Mouse (Mus musculus): Measurements from ENCODE around the gene Dtd2. TPM values are rescaled to one million over a fixed set of nuclear protein-coding genes. Genes with fewer than 3 reads are reported as not detected.

Dtd2 gene
- polyA plus RNA-seq, 1 experiment from 2014 or later: 14.2 TPM

- H3K4me3 ChIP-seq: no peak overlapping the region
- ATAC-seq (replicated peaks; ENCODE audit: insufficient number of reproducible peaks, insufficient read depth, low FRiP score, low read depth): no peak
- no peaks in the 10 kb centered on the region; the same call in 1 of the 2 replicates for H3K36me3 ChIP-seq
- H3K4me1 ChIP-seq (replicated peaks): peaks cover 10% of the 10 kb centered on the region; the same call in 1 of the 2 replicates
- no peaks in the 10 kb centered on the region for H3K9me3 ChIP-seq (replicated peaks)
- WGBS: 87% methylated on average over 3 of the region's 3 CpGs
- no peaks in the 10 kb centered on the region for H3K27me3 ChIP-seq
- H3K27ac ChIP-seq: no peak overlapping the region
- no peak overlapping the region for H3K9ac ChIP-seq
- H3K4me2 ChIP-seq: no peak overlapping the region
These were observed 21.0 kb downstream of the Dtd2 start for GRCm38 (mm10) chr12:51985163-51985748.

- Histone ChIP-seq H3K4me2 (no peak overlapping the region), H3K27me3 (no peaks in the 10 kb centered on the region), H3K9me3 (replicated peaks) (no peaks in the 10 kb centered on the region), H3K4me1 (replicated peaks) (peaks cover 10% of the 10 kb centered on the region; the same call in 1 of the 2 replicates), H3K36me3 (no peaks in the 10 kb centered on the region; the same call in 1 of the 2 replicates), H3K27ac (no peak overlapping the region), H3K9ac (no peak overlapping the region), H3K4me3 (no peak overlapping the region)
- no peak for ATAC-seq (replicated peaks; ENCODE audit: insufficient number of reproducible peaks, insufficient read depth, low FRiP score, low read depth)
- WGBS: 96% methylated on average over 1 of the region's 1 CpGs
These were observed 22.7 kb downstream of the Dtd2 start for GRCm38 (mm10) chr12:51983625-51984024.

GRCm38 (mm10) chr12:51976531-51976930 is 29.8 kb downstream of the Dtd2 start:
- 62% methylated on average over 9 of the region's 9 CpGs for WGBS
- H3K9me3 ChIP-seq (replicated peaks): no peaks in the 10 kb centered on the region
- no peak overlapping the region for H3K4me3 ChIP-seq
- no peak overlapping the region for H3K4me2 ChIP-seq
- no peaks in the 10 kb centered on the region for H3K27me3 ChIP-seq
- no peak overlapping the region for H3K9ac ChIP-seq
- no peak overlapping the region for H3K27ac ChIP-seq
- no peak for ATAC-seq (replicated peaks; ENCODE audit: insufficient number of reproducible peaks, insufficient read depth, low FRiP score, low read depth)
- H3K36me3 ChIP-seq: no peaks in the 10 kb centered on the region
- H3K4me1 ChIP-seq (replicated peaks): no peaks in the 10 kb centered on the region

- H3K4me1 ChIP-seq (replicated peaks): peaks cover 7% of the 10 kb centered on the region
- whole genome bisulfite sequencing: 96% methylated on average over 1 of the region's 1 CpGs
- H3K27me3 ChIP-seq: no peaks in the 10 kb centered on the region
These were observed 31.9 kb downstream of the Dtd2 start for GRCm38 (mm10) chr12:51974381-51974780.

GRCm38 (mm10) chr12:51972269-51973065 is 33.8 kb downstream of the Dtd2 start:
- Histone ChIP-seq H3K4me1 (replicated peaks) (peaks cover 12% of the 10 kb centered on the region), H3K27ac (no peak overlapping the region), H3K27me3 (no peaks in the 10 kb centered on the region), H3K4me2 (no peak overlapping the region), H3K36me3 (no peaks in the 10 kb centered on the region), H3K9ac (no peak overlapping the region), H3K4me3 (no peak overlapping the region), H3K9me3 (replicated peaks) (no peaks in the 10 kb centered on the region)
- no peak for ATAC-seq (replicated peaks; ENCODE audit: insufficient number of reproducible peaks, insufficient read depth, low FRiP score, low read depth)
- 84% methylated on average over 5 of the region's 5 CpGs for WGBS

More at GRCm38 (mm10) chr12:51974381-51974780, 31.9 kb downstream of the Dtd2 start:
- Histone ChIP-seq H3K4me3 (no peak overlapping the region), H3K9me3 (replicated peaks) (no peaks in the 10 kb centered on the region), H3K27ac (no peak overlapping the region), H3K36me3 (no peaks in the 10 kb centered on the region), H3K9ac (no peak overlapping the region), H3K4me2 (no peak overlapping the region)
- ATAC-seq (replicated peaks; ENCODE audit: insufficient number of reproducible peaks, insufficient read depth, low FRiP score, low read depth): no peak

- ATAC-seq (replicated peaks; ENCODE audit: insufficient number of reproducible peaks, insufficient read depth, low FRiP score, low read depth): peak; percentile 98
- Histone ChIP-seq H3K9me3 (replicated peaks) (no peaks in the 10 kb centered on the region), H3K4me3 (peak within 1 kb of the TSS; percentile 91)
These were observed 35.1 kb downstream of the Dtd2 start, which contains the start of gene Heatr5a for GRCm38 (mm10) chr12:51971070-51971664. Gene Heatr5a (minus strand): TSS chr12:51971321.

GRCm38 (mm10) chr12:51970352-51971069 is 35.8 kb downstream of the Dtd2 start:
- peak overlapping the region; percentile 91 for H3K4me3 ChIP-seq
- peak overlapping the region; percentile 93 for H3K27ac ChIP-seq
- ATAC-seq (replicated peaks; ENCODE audit: insufficient number of reproducible peaks, insufficient read depth, low FRiP score, low read depth): peak; percentile 56
- no peaks in the 10 kb centered on the region for H3K9me3 ChIP-seq (replicated peaks)
- H3K36me3 ChIP-seq: no peaks in the 10 kb centered on the region
- peaks cover 12% of the 10 kb centered on the region for H3K4me1 ChIP-seq (replicated peaks)
- H3K27me3 ChIP-seq: no peaks in the 10 kb centered on the region
- WGBS: 1% methylated on average over 35 of the region's 35 CpGs
- H3K9ac ChIP-seq: peak overlapping the region; percentile 90
- peak overlapping the region; percentile 62 for H3K4me2 ChIP-seq

More at GRCm38 (mm10) chr12:51971070-51971664, 35.1 kb downstream of the Dtd2 start, which contains the start of gene Heatr5a:
- Histone ChIP-seq H3K4me1 (replicated peaks) (peaks cover 12% of the 10 kb centered on the region), H3K36me3 (no peaks in the 10 kb centered on the region), H3K4me2 (peak within 1 kb of the TSS; percentile 62), H3K27me3 (no peaks in the 10 kb centered on the region), H3K9ac (peak within 1 kb of the TSS; percentile 90), H3K27ac (peak within 1 kb of the TSS; percentile 93)
- WGBS: under 1% methylated on average over 45 of the region's 53 CpGs

GRCm38 (mm10) chr12:51969876-51970275 is 36.4 kb downstream of the Dtd2 start:
- Histone ChIP-seq H3K9ac (peak overlapping the region; percentile 90; the same call in 1 of the 2 replicates), H3K9me3 (replicated peaks) (no peaks in the 10 kb centered on the region), H3K27ac (no peak overlapping the region), H3K4me1 (replicated peaks) (peaks cover 12% of the 10 kb centered on the region), H3K36me3 (no peaks in the 10 kb centered on the region), H3K4me3 (peak overlapping the region; percentile 91), H3K4me2 (peak overlapping the region; percentile 62), H3K27me3 (no peaks in the 10 kb centered on the region)
- ATAC-seq (replicated peaks; ENCODE audit: insufficient number of reproducible peaks, insufficient read depth, low FRiP score, low read depth): no peak
- 12% methylated on average over 7 of the region's 7 CpGs for WGBS

- Histone ChIP-seq H3K27me3 (no peaks in the 10 kb centered on the region), H3K4me1 (replicated peaks) (peaks cover 16% of the 10 kb centered on the region), H3K27ac (no peak overlapping the region), H3K9ac (no peak overlapping the region), H3K4me2 (no peak overlapping the region), H3K9me3 (replicated peaks) (no peaks in the 10 kb centered on the region), H3K36me3 (no peaks in the 10 kb centered on the region), H3K4me3 (no peak overlapping the region)
- WGBS: 72% methylated on average over 2 of the region's 2 CpGs
- ATAC-seq (replicated peaks; ENCODE audit: insufficient number of reproducible peaks, insufficient read depth, low FRiP score, low read depth): no peak
These were observed 37.2 kb downstream of the Dtd2 start for GRCm38 (mm10) chr12:51969092-51969491.

- no peak overlapping the region for H3K27ac ChIP-seq
- no peak overlapping the region for H3K9ac ChIP-seq
- no peak overlapping the region for H3K4me3 ChIP-seq
- H3K9me3 ChIP-seq (replicated peaks): no peaks in the 10 kb centered on the region
- H3K4me1 ChIP-seq (replicated peaks): peaks cover 16% of the 10 kb centered on the region
- no peak for ATAC-seq (replicated peaks; ENCODE audit: insufficient number of reproducible peaks, insufficient read depth, low FRiP score, low read depth)
- no peak overlapping the region for H3K4me2 ChIP-seq
- H3K27me3 ChIP-seq: no peaks in the 10 kb centered on the region
- no peaks in the 10 kb centered on the region for H3K36me3 ChIP-seq
- whole genome bisulfite sequencing: 80% methylated on average over 9 of the region's 9 CpGs
These were observed 38.2 kb downstream of the Dtd2 start for GRCm38 (mm10) chr12:51967915-51968595.

Data from heart, embryonic 15.5 days (tissue).